Mouse (Mus musculus): ENCODE data around the gene Acot1. TPM values are rescaled to one million over a fixed set of nuclear protein-coding genes. Genes with fewer than 3 reads are reported as not detected.

Acot1 gene
- 68.6 TPM for polyA plus RNA-seq (2014; fragmentation: Illumina TruSeq; extraction: RNeasy Lipid Tissue Mini Kit (QIAGEN cat#74804); ENCODE audit: low read depth, low replicate concordance)

GRCm38 (mm10) chr12:84009171-84009965 is at the start of gene Acot1:
Acot1 (plus strand) TSS chr12:84009490.

GRCm38 (mm10) chr12:83984752-83985151 is 24.5 kb upstream of the Acot1 start, which contains the start of gene Heatr4:
Heatr4 (minus strand) TSS chr12:83984852.

GRCm38 (mm10) chr12:83987583-83988441 is 21.5 kb upstream of the Acot1 start, which contains the start of gene Acot2:
Acot2 (plus strand) TSS chr12:83987861.

GRCm38 (mm10) chr12:84038241-84038640 is 29.0 kb downstream of the Acot1 start, which contains the start of gene Acot4:
Acot4 (plus strand) TSS chr12:84038379.

GRCm38 (mm10) chr12:84038691-84039111 is 29.4 kb downstream of the Acot1 start, which contains the start of gene Gm49366:
Gm49366 (plus strand) TSS chr12:84038935.

GRCm38 (mm10) chr12:84051937-84052474 is 42.7 kb downstream of the Acot1 start, which contains the start of gene Acot3:
Acot3 (plus strand) TSS chr12:84052144.

Other genes with a start within 250 kb of the Acot1 start
- not detected for gene Papln, start 245.9 kb upstream of the Acot1 start, polyA plus RNA-seq (2014; fragmentation: Illumina TruSeq; extraction: RNeasy Lipid Tissue Mini Kit (QIAGEN cat#74804); ENCODE audit: low read depth, low replicate concordance)
- 17.6 TPM for gene Numb, start 87.6 kb upstream of the Acot1 start, polyA plus RNA-seq (2014; fragmentation: Illumina TruSeq; extraction: RNeasy Lipid Tissue Mini Kit (QIAGEN cat#74804); ENCODE audit: low read depth, low replicate concordance)
- 1.3 TPM for gene Riox1, start 58.9 kb upstream of the Acot1 start, polyA plus RNA-seq (2014; fragmentation: Illumina TruSeq; extraction: RNeasy Lipid Tissue Mini Kit (QIAGEN cat#74804); ENCODE audit: low read depth, low replicate concordance)
- not detected for gene Heatr4, start 24.6 kb upstream of the Acot1 start, polyA plus RNA-seq (2014; fragmentation: Illumina TruSeq; extraction: RNeasy Lipid Tissue Mini Kit (QIAGEN cat#74804); ENCODE audit: low read depth, low replicate concordance)
- 2.5 TPM for gene Acot2, start 21.6 kb upstream of the Acot1 start, polyA plus RNA-seq (2014; fragmentation: Illumina TruSeq; extraction: RNeasy Lipid Tissue Mini Kit (QIAGEN cat#74804); ENCODE audit: low read depth, low replicate concordance)
- 80.2 TPM for gene Acot4, start 28.9 kb downstream of the Acot1 start, polyA plus RNA-seq (2014; fragmentation: Illumina TruSeq; extraction: RNeasy Lipid Tissue Mini Kit (QIAGEN cat#74804); ENCODE audit: low read depth, low replicate concordance)
- gene Gm49366, start 29.4 kb downstream of the Acot1 start, polyA plus RNA-seq (2014; fragmentation: Illumina TruSeq; extraction: RNeasy Lipid Tissue Mini Kit (QIAGEN cat#74804); ENCODE audit: low read depth, low replicate concordance) = not detected
- gene Acot3, start 42.7 kb downstream of the Acot1 start, polyA plus RNA-seq (2014; fragmentation: Illumina TruSeq; extraction: RNeasy Lipid Tissue Mini Kit (QIAGEN cat#74804); ENCODE audit: low read depth, low replicate concordance) = 49.5 TPM
- not detected for gene Acot5, start 59.8 kb downstream of the Acot1 start, polyA plus RNA-seq (2014; fragmentation: Illumina TruSeq; extraction: RNeasy Lipid Tissue Mini Kit (QIAGEN cat#74804); ENCODE audit: low read depth, low replicate concordance)
- 2.0 TPM for gene Acot6, start 91.2 kb downstream of the Acot1 start, polyA plus RNA-seq (2014; fragmentation: Illumina TruSeq; extraction: RNeasy Lipid Tissue Mini Kit (QIAGEN cat#74804); ENCODE audit: low read depth, low replicate concordance)
- gene Dnal1, start 104.9 kb downstream of the Acot1 start, polyA plus RNA-seq (2014; fragmentation: Illumina TruSeq; extraction: RNeasy Lipid Tissue Mini Kit (QIAGEN cat#74804); ENCODE audit: low read depth, low replicate concordance) = 1.4 TPM
- not detected for gene Pnma1, start 139.0 kb downstream of the Acot1 start, polyA plus RNA-seq (2014; fragmentation: Illumina TruSeq; extraction: RNeasy Lipid Tissue Mini Kit (QIAGEN cat#74804); ENCODE audit: low read depth, low replicate concordance)
- 3.2 TPM for gene Elmsan1, start 209.4 kb downstream of the Acot1 start, polyA plus RNA-seq (2014; fragmentation: Illumina TruSeq; extraction: RNeasy Lipid Tissue Mini Kit (QIAGEN cat#74804); ENCODE audit: low read depth, low replicate concordance)

Measured in liver, adult 10 weeks (tissue).